Mouse (Mus musculus) limb, embryonic 11.5 days (tissue): ENCODE results near the gene Hacl1. TPM values are rescaled to one million over a fixed set of nuclear protein-coding genes. Genes with fewer than 3 reads are reported as not detected.

Experiments
- ATAC-seq: fragments of 200-750 bp; cut with Nextera tagmentation; 2 replicates; pipeline ENCODE4 v1.8.0; 2017; ENCODE audit warnings: low read depth; ENCODE audit not compliant: insufficient number of reproducible peaks, low FRiP score, low TSS enrichment
- DNase-seq: peaks from one replicate; pipeline ENCODE4 v3.0.0-alpha.2; 2015; ENCODE audit warnings: low spot score
- H3K27ac ChIP-seq: fragments of 300-500 bp; sonication (generic); replicated peaks from 2 replicates; pipeline ENCODE4 v1.5.1; 2014; ENCODE audit warnings: low read depth, mild to moderate bottlenecking, low read length
- H3K27me3 ChIP-seq: fragments of 300-500 bp; sonication (generic); 2 replicates; pipeline ENCODE4 v1.6.1; 2014; ENCODE audit warnings: mild to moderate bottlenecking, low read length, mixed read lengths; ENCODE audit not compliant: control insufficient read depth, insufficient read depth
- H3K36me3 ChIP-seq: fragments of 300-500 bp; sonication (generic); 2 replicates; pipeline ENCODE4 v1.6.1; 2014; ENCODE audit warnings: mild to moderate bottlenecking, low read length, moderate library complexity, mixed read lengths; ENCODE audit not compliant: control insufficient read depth, insufficient read depth
- H3K4me1 ChIP-seq: fragments of 300-500 bp; sonication (generic); 2 replicates; pipeline ENCODE4 v1.6.1; 2014; ENCODE audit warnings: low read length, mixed read lengths; ENCODE audit not compliant: control insufficient read depth, insufficient read depth
- H3K4me2 ChIP-seq: fragments of 300-500 bp; sonication (generic); 2 replicates; pipeline ENCODE4 v1.6.1; 2014; ENCODE audit warnings: low read depth, mild to moderate bottlenecking, moderate library complexity; ENCODE audit not compliant: severe bottlenecking
- H3K4me3 ChIP-seq: fragments of 300-500 bp; sonication (generic); 2 replicates; pipeline ENCODE4 v1.5.1; 2014; ENCODE audit warnings: low read depth, low read length
- H3K9ac ChIP-seq: fragments of 300-500 bp; sonication (generic); 2 replicates; pipeline ENCODE4 v1.6.1; 2014; ENCODE audit warnings: mild to moderate bottlenecking, low read length
- H3K9me3 ChIP-seq: fragments of 300-500 bp; sonication (generic); 2 replicates; pipeline ENCODE4 v1.6.1; 2016; ENCODE audit warnings: low read length; ENCODE audit not compliant: control insufficient read depth
- WGBS: fragments of 180-500 bp; shearing (Covaris S2); extraction: QIAGEN DNeasy Blood & Tissue Kit; methylation state at CpG from one replicate; pipeline ENCODE4 v1.1.7; 2014; 5-methylcytosine and 5-hydroxymethylcytosine counted together
- polyA plus RNA-seq: library from polyadenylated mRNA; unstranded; fragments of >200 nt; fragmentation: Nextera tagmentation; extraction: Ambion mirVana; gene quantifications from 2 replicates; pipeline ENCODE4 v1.2.1, GENCODE M21; 2014

Hacl1 gene
- polyA plus RNA-seq, 1 experiment from 2014 or later: 10.9 TPM

DNA sequence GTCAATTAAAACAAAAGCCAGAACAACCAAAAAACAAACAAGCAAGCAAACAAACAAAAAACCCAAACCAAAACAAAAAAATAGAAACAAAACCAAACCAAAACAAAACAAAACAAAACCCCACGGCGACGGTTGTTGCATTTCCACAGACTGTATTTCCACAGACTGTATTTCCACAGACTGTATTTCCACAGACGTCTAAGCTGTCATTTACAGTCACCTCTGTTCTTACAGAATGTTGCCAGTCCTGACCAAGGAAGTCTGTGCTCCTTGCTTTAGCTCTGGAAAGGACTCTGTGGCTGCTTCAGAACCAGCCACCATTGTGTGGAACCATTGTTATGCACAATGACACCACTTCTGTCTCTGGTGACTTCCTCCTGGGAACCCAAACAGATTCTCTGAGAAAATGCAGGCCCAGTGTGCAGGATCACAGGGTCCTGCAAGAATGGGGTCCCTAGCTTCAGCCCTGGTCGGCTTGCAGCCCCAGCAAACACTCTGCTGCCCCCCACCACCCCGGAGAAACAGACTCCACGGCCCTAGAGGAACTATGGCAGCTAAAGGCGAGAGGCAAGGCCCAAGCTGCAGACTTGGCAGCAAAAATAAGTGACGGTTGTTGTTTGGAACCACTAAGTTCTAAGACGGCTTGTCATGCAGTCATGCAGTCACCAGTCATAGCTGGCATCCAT is 30.7 kb upstream of the Hacl1 start:
- Histone ChIP-seq H3K4me2 (no peak overlapping the region), H3K9me3 (no peaks in the 10 kb centered on the region), H3K4me1 (no peaks in the 10 kb centered on the region), H3K27me3 (no peaks in the 10 kb centered on the region), H3K36me3 (peaks cover 4% of the 10 kb centered on the region; the same call in 1 of the 2 replicates), H3K4me3 (no peak overlapping the region), H3K27ac (no peak overlapping the region), H3K9ac (no peak overlapping the region)
- peak; percentile 13 for DNase-seq
- whole genome bisulfite sequencing: 63% methylated on average over 10 of the region's 10 CpGs
- ATAC-seq: no peak

DNA sequence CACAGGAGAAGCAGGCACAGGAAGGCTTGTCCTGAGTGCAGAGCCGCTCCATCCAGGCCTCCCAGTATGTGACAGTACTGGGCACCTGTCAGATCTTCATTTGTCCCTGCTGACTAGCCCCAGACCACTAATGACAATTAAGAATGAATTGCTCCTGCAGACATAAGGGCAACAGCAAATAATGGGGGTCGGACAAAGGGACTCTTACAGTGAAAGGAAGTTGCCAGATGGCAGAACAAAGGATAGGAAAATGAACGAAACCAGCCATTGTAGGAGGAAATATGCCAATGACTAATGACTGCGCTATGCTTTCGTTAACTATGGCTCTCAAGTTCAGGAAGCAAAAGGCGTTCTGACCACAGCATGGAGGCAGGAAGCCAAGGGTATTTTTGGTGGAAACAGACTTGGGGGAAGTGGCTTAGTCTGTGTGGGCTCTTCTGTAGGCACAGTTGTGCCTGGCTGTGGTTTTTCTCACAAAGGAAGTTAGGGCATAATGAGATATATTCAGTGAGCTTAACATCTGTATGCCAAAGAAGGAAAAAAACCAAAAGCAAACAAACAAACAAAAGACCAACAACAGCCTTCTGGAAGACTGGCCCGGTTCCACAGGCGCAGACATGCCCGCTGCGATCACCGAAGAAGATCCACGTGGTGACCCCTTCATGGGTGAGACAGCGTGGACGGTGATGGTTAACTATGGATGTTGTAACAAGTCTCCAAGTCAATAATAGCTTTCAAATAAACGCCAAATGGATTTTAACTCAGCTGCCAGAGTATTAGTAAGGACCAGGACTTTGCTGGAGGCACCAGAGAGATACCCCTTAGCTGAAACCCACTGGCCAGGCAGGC is 28.8 kb upstream of the Hacl1 start:
- ATAC-seq (no peak), DNase-seq (peak; percentile 21)
- H3K4me3 ChIP-seq: no peak overlapping the region
- H3K4me1 ChIP-seq: no peaks in the 10 kb centered on the region
- WGBS: 76% methylated on average over 15 of the region's 15 CpGs
- H3K9ac ChIP-seq: no peak overlapping the region
- H3K4me2 ChIP-seq: no peak overlapping the region
- H3K36me3 ChIP-seq: peaks cover 4% of the 10 kb centered on the region; the same call in 1 of the 2 replicates
- H3K27me3 ChIP-seq: no peaks in the 10 kb centered on the region
- no peaks in the 10 kb centered on the region for H3K9me3 ChIP-seq
- H3K27ac ChIP-seq: no peak overlapping the region

- Histone ChIP-seq H3K4me1 (no peaks in the 10 kb centered on the region), H3K4me3 (no peak overlapping the region), H3K4me2 (no peak overlapping the region), H3K9ac (no peak overlapping the region), H3K27ac (no peak overlapping the region), H3K36me3 (peaks cover 4% of the 10 kb centered on the region; the same call in 1 of the 2 replicates), H3K9me3 (no peaks in the 10 kb centered on the region), H3K27me3 (no peaks in the 10 kb centered on the region)
- DNase-seq: peak; percentile 19
- WGBS: 77% methylated on average over 13 of the region's 13 CpGs
- ATAC-seq: no peak
Observed at GRCm38 (mm10) chr14:31669161-31669611, 28.1 kb upstream of the Hacl1 start.

- Histone ChIP-seq H3K4me3 (no peak overlapping the region), H3K27ac (0 out of 2 replicates have a peak overlapping the region, but pooled peaks have one; percentile 14), H3K4me2 (no peak overlapping the region), H3K9me3 (no peaks in the 10 kb centered on the region), H3K27me3 (no peaks in the 10 kb centered on the region), H3K36me3 (peaks cover 4% of the 10 kb centered on the region; the same call in 1 of the 2 replicates), H3K9ac (no peak overlapping the region), H3K4me1 (peaks cover 6% of the 10 kb centered on the region)
- DNase-seq (peak; percentile 14), ATAC-seq (no peak)
- WGBS: 91% methylated on average over 13 of the region's 13 CpGs
Observed at GRCm38 (mm10) chr14:31668326-31668725, 27.2 kb upstream of the Hacl1 start.

GRCm38 (mm10) chr14:31667741-31668140 is 26.7 kb upstream of the Hacl1 start:
- no peak for ATAC-seq

DNA sequence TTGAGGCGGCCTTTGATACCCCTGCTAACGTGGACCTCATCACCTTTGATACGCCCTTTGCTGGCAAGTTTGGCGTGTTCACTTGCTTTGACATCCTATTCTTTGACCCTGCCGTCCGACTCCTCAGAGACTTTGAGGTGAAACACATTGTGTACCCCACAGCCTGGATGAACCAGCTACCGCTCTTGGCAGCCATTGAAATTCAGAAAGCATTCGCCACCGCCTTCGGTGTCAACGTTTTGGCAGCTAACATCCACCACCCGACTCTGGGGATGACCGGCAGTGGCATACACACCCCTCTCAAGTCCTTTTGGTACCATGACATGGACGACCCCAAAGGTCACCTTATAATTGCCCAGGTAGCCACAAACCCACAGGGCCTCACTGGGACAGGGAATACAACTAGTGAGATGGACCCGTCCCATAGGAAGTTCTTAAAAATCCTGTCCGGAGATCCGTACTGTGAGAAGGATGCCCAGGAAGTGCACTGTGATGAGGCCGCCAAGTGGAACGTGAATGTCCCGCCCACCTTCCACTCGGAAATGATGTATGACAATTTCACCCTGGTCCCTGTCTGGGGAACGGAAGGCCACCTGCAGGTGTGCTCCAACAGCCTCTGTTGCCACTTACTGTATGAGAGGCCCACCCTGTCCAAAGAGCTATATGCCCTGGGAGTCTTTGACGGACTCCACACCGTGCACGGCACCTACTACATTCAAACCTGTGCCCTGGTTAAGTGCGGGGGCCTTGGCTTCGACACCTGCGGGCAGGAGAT is 26.0 kb upstream of the Hacl1 start:
- Histone ChIP-seq H3K9ac (no peak overlapping the region), H3K4me2 (no peak overlapping the region), H3K27ac (no peak overlapping the region), H3K4me1 (peaks cover 17% of the 10 kb centered on the region), H3K9me3 (no peaks in the 10 kb centered on the region), H3K27me3 (no peaks in the 10 kb centered on the region), H3K4me3 (no peak overlapping the region), H3K36me3 (peaks cover 4% of the 10 kb centered on the region; the same call in 1 of the 2 replicates)
- DNase-seq: peak; percentile 7
- 94% methylated on average over 28 of the region's 28 CpGs for WGBS
- ATAC-seq: no peak

More at GRCm38 (mm10) chr14:31667741-31668140, 26.7 kb upstream of the Hacl1 start:
- Histone ChIP-seq H3K4me2 (no peak overlapping the region), H3K9me3 (no peaks in the 10 kb centered on the region), H3K4me3 (no peak overlapping the region), H3K27me3 (no peaks in the 10 kb centered on the region), H3K4me1 (peaks cover 11% of the 10 kb centered on the region), H3K27ac (no peak overlapping the region), H3K36me3 (peaks cover 4% of the 10 kb centered on the region; the same call in 1 of the 2 replicates), H3K9ac (no peak overlapping the region)
- no peak for DNase-seq
- WGBS: 89% methylated on average over 6 of the region's 6 CpGs

DNA sequence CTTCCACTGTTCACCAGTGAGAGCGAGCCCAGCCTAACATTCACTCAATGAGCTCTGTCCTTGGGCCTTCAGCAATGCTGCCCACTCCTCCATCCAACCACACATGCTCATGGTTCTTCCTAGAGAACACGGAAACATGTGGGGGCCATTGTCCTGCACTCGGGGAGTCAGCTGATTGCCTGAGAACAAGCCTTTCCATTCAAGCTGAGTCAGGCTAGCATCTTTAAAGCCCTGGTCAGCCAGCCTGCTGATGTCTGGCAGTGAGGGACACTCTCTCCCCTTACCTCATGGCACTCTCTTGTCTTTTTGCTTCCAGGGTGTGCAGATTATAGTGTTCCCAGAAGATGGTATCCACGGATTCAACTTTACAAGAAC is 24.5 kb upstream of the Hacl1 start:
- H3K4me1 ChIP-seq: peaks cover 22% of the 10 kb centered on the region
- no peak overlapping the region; the same call in 1 of the 2 replicates for H3K27ac ChIP-seq
- DNase-seq (no peak), ATAC-seq (no peak)
- no peaks in the 10 kb centered on the region for H3K27me3 ChIP-seq
- no peak overlapping the region for H3K4me3 ChIP-seq
- H3K9ac ChIP-seq: no peak overlapping the region
- no peak overlapping the region for H3K4me2 ChIP-seq
- WGBS: 88% methylated on average over 4 of the region's 4 CpGs
- H3K36me3 ChIP-seq: peaks cover 4% of the 10 kb centered on the region; the same call in 1 of the 2 replicates
- no peaks in the 10 kb centered on the region for H3K9me3 ChIP-seq
